Mouse (Mus musculus) kidney, adult 2 months (tissue): ENCODE measurements at regions not wholly inside any gene's neighbourhood (a gene's known extent, or its start where the extent isn't known, plus 50 kb on each side); places are given as distances from the start of the nearest gene placed in this dataset.

Experiments
- DNase-seq: peaks from one replicate; pipeline ENCODE4 v3.0.0; 2021
- H3K27ac ChIP-seq: fragments of 200-500 bp; 2 replicates; pipeline ENCODE4 v1.5.1; 2012; ENCODE audit warnings: low read depth, low read length, control low read depth, inconsistent platforms; ENCODE audit not compliant: insufficient read depth
- H3K27me3 ChIP-seq: fragments of 200-500 bp; replicated peaks from 2 replicates; pipeline ENCODE4 v1.6.1; 2012; ENCODE audit warnings: mild to moderate bottlenecking, moderate library complexity, low read length, inconsistent platforms; ENCODE audit not compliant: control insufficient read depth, insufficient read depth
- H3K36me3 ChIP-seq: fragments of 200-500 bp; 2 replicates; pipeline ENCODE4 v1.6.1; 2012; ENCODE audit warnings: mild to moderate bottlenecking, moderate library complexity, low read length, inconsistent platforms; ENCODE audit not compliant: control insufficient read depth, insufficient read depth
- H3K4me1 ChIP-seq: fragments of 200-500 bp; 2 replicates; pipeline ENCODE4 v1.6.1; 2011; ENCODE audit warnings: low read length; ENCODE audit not compliant: control insufficient read depth, insufficient read depth
- H3K4me3 ChIP-seq: fragments of 200-500 bp; 2 replicates; pipeline ENCODE4 v1.5.1; 2011; ENCODE audit warnings: mild to moderate bottlenecking, low read depth, low read length, control low read depth; ENCODE audit not compliant: insufficient read depth
- CTCF ChIP-seq: fragments of 200-500 bp; conservative IDR thresholded peaks from 2 replicates; pipeline ENCODE4 v1.5.1; 2011; ENCODE audit warnings: low read depth, mild to moderate bottlenecking, control low read depth, low read length, moderate library complexity, mixed read lengths; ENCODE audit not compliant: insufficient read depth, insufficient read length
- POLR2A ChIP-seq: fragments of 200-500 bp; IDR thresholded peaks from one replicate; pipeline ENCODE4 v1.6.1; 2011; ENCODE audit warnings: low read depth, low read length, control low read depth
- WGBS: fragments of 180-500 bp; shearing (Covaris S2); methylation state at CpG from one replicate; pipeline ENCODE4 v1.1.7; 2018; 5-methylcytosine and 5-hydroxymethylcytosine counted together

GRCm38 (mm10) chr1:76433481-76433941 lies 887.4 kb downstream of the Slc4a3 start:
- Histone ChIP-seq H3K27me3 (no peaks in the 10 kb centered on the region), H3K36me3 (no peaks in the 10 kb centered on the region), H3K4me1 (no peaks in the 10 kb centered on the region), H3K27ac (no peak overlapping the region), H3K4me3 (no peak overlapping the region)
- no peak for DNase-seq
- WGBS, result 68% methylated on average over 6 of the region's 6 CpGs
- TF ChIP-seq CTCF (no peak), POLR2A (no peak)

GRCm38 (mm10) chr1:76450539-76451214 lies 904.6 kb downstream of the Slc4a3 start:
- 54% methylated on average over 10 of the region's 10 CpGs for WGBS

DNA sequence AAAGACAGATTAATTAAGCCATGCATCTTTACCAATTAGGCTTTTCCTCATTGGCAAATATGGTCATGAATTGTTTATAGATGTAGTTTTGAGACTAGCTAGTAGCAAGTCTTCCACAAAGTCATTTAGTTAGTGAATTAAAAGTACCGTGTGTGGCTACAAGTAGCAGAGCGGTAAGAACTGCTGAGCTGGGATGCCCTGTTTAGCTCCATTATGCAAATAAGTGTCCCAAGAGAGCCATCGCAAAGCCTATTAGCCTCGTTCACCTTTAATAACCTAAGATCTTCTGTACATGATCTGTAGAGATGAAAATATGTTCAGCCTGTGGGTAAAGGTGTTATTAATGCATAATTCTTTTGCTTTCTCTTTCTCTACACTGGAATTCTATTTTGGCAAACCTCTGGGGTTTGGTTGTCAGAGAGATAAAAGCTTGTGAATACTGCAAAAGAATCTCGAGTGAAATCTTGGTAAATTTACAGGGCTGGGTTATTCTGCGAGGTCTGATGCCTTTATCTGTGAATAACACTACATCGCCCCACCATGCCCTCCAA lies 907.2 kb downstream of the Slc4a3 start:
- H3K36me3 ChIP-seq, result no peaks in the 10 kb centered on the region
- no peaks in the 10 kb centered on the region for H3K27me3 ChIP-seq
- TF ChIP-seq CTCF, result no peak
- no peak for TF ChIP-seq POLR2A
- no peak for DNase-seq
- no peak overlapping the region for H3K27ac ChIP-seq
- 85% methylated on average over 7 of the region's 7 CpGs for WGBS
- H3K4me1 ChIP-seq, result no peaks in the 10 kb centered on the region
- no peak overlapping the region for H3K4me3 ChIP-seq

More at GRCm38 (mm10) chr1:76450539-76451214, 904.6 kb downstream of the Slc4a3 start:
- Histone ChIP-seq H3K36me3 (no peaks in the 10 kb centered on the region), H3K4me3 (no peak overlapping the region), H3K27ac (no peak overlapping the region), H3K27me3 (no peaks in the 10 kb centered on the region), H3K4me1 (no peaks in the 10 kb centered on the region)
- no peak for TF ChIP-seq POLR2A
- TF ChIP-seq CTCF, result no peak
- DNase-seq, result no peak

DNA sequence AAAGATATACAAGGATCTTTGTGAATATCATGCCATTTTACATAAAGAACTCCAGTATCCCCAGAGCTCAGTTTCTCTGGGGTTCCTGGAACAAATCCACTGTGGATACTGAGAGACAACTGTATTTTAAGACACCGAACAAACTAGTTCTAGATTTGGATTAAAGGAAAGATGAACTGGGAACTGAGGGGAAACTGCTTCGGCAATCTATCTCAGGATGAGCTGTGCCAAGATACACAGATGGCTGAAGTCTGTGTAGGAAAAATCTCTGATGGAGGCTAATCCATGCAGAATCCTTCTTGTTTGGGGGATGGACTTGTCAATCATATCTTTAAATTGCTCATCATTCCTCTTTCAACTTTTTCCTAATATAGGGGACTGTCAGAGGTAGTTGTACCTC lies 920.5 kb downstream of the Slc4a3 start:
- TF ChIP-seq CTCF, result no peak
- WGBS, result 84% methylated on average over 2 of the region's 2 CpGs

GRCm38 (mm10) chr1:76484193-76484592 lies 938.1 kb downstream of the Slc4a3 start:
- no peak for DNase-seq
- Histone ChIP-seq H3K27me3 (no peaks in the 10 kb centered on the region), H3K4me1 (no peaks in the 10 kb centered on the region), H3K27ac (no peak overlapping the region), H3K36me3 (no peaks in the 10 kb centered on the region), H3K4me3 (no peak overlapping the region)
- TF ChIP-seq CTCF (no peak), POLR2A (no peak)
- 88% methylated on average over 4 of the region's 4 CpGs for WGBS

More for the DNA sequence above, 920.5 kb downstream of the Slc4a3 start:
- no peaks in the 10 kb centered on the region for H3K36me3 ChIP-seq
- H3K27ac ChIP-seq, result no peak overlapping the region
- no peaks in the 10 kb centered on the region for H3K27me3 ChIP-seq
- no peak for DNase-seq
- no peaks in the 10 kb centered on the region for H3K4me1 ChIP-seq
- no peak overlapping the region for H3K4me3 ChIP-seq

GRCm38 (mm10) chr1:76487481-76487880 lies 941.4 kb downstream of the Slc4a3 start:
- Histone ChIP-seq H3K4me3 (no peak overlapping the region), H3K36me3 (no peaks in the 10 kb centered on the region), H3K4me1 (no peaks in the 10 kb centered on the region), H3K27ac (no peak overlapping the region), H3K27me3 (no peaks in the 10 kb centered on the region)
- DNase-seq, result no peak
- no peak for TF ChIP-seq CTCF
- TF ChIP-seq POLR2A, result no peak
- 92% methylated on average over 4 of the region's 4 CpGs for WGBS

- TF ChIP-seq CTCF (no peak), POLR2A (no peak)
- H3K36me3 ChIP-seq, result no peaks in the 10 kb centered on the region
- no peak overlapping the region for H3K27ac ChIP-seq
- H3K4me1 ChIP-seq, result no peaks in the 10 kb centered on the region
- DNase-seq, result no peak
- H3K4me3 ChIP-seq, result no peak overlapping the region
- WGBS, result 53% methylated on average over 12 of the region's 12 CpGs
- H3K27me3 ChIP-seq, result no peaks in the 10 kb centered on the region
Measured at GRCm38 (mm10) chr1:76489681-76490492, 943.8 kb downstream of the Slc4a3 start.
